Mouse (Mus musculus) urinary bladder, postnatal 0 days (tissue): ENCODE results near the gene Sh3d21. TPM values are rescaled to one million over a fixed set of nuclear protein-coding genes. Genes with fewer than 3 reads are reported as not detected.

Experiments used
- polyA plus RNA-seq: library from polyadenylated mRNA; unstranded; fragments of >200 nt; fragmentation: Nextera tagmentation; extraction: Ambion mirVana; gene quantifications from 2 replicates; pipeline ENCODE4 v1.2.1, GENCODE M21; 2015

Sh3d21 gene
- 8.4 and 12.0 TPM in 2 replicates for polyA plus RNA-seq

GRCm38 (mm10) chr4:126163067-126163659 is at the start of gene Sh3d21:
Gene Sh3d21, minus strand, starts transcription at chr4:126163491.

DNA sequence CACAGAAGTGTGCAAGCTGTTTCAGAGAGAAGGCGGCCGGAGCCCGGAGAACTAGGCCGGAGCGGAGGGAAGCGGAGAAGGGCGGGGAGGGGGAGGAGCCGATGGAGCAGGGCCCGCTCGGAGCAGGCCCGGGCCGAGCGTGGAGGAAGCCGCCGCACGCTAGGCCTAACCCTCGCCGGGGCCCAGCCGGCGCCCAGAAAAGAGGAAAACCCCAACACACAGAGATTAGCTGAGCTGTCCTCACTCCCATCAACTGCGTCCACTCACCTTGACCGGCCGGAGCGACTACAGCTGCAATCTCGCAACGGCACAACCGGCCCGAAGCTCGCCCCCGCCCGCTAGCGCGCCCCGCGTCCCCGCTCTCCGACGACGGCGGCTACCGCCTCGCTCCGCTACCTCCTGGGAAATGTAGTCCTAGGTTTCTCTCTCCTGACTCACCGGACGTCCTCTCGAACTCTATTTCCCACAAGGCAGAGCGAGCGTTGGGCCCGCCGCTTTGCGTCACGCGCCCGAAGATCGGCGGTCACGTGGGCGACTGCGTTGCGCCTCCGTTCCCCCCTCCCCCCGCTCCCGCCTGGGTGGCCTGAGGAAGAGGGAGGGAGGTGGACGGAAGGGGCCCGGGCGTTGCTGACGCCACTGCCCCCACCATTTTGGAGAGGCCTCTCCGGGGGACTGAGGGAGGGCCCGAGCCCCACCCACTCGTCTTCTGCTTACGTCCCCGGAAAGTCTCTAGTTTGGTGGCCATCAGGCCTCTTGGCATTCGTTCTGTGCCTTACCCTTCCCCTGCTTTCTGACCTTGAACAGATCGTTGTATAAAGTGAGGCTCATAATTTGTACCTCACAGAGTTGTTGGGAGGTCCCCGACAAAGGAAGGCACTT is 39.3 kb upstream of the Sh3d21 start, which contains the start of gene Thrap3:
Gene Thrap3 (minus strand): TSS at position 458 of the 879 bp plus-strand sequence.

DNA sequence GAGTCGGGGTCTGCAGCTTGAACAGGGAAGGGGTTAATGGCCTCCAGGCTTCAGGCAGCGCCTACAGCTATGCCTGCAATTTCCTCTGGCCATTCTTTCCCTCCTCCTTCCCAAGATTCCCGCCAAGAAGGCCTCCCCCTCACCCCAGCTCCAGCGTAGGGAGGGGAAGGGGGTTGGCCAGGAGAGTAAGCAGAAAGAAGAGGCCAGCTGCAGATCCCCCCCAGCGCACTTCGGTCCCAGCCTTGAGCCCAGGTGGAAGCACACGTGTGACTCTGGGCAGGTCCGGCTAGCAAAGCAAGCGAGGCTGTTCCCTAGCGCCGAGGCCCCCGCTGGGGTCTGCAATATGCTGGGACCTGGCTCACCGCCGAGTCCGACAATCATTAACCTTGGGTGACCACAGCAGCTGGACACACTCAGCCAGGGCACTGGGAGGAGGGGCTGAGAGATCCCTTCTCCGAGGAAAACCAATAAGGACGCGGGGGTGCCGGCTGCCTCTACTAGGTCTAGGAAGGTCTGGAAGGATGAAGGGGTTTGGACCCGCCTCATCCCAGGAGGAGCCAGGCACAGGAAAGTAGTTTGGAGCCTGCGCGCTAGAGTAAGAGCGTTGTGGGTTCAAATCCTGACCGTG is 15.6 kb downstream of the Sh3d21 start, which contains the start of gene Eva1b:
Gene Eva1b (plus strand): TSS at position 212 of the 628 bp plus-strand sequence.

DNA sequence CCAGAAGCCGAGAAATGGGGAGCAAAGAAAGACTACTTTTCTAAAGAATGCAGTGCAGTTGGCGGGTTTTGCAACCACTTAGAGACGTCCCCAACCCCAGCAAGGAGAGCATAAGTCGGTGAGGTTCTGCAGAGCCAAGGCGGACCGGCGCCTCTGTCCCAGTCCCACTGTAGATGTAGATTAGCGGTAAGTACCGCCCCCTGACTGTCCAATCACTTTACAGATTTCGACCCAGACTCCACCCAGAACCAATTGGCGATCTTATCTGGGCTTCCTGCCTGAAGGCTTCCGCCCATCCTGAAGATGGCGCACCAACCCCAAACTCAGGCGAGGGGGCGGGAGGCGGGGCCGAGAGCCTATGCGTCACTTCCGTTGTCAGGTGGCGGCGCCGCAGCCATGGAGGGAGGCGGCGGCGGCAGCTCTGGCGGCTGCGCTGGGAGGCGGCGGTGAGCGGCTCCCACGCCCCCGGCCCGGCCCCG is 59.7 kb downstream of the Sh3d21 start, which contains the start of gene Stk40:
Gene Stk40 (plus strand): TSS at position 368 of the 479 bp plus-strand sequence.

Other genes with a start within 250 kb of the Sh3d21 start
- gene Csf3r, start 138.9 kb downstream of the Sh3d21 start, polyA plus RNA-seq = 0.43 and 3.8 TPM in 2 replicates
- 83.3 and 95.8 TPM in 2 replicates for gene Mrps15, start 116.6 kb downstream of the Sh3d21 start, polyA plus RNA-seq
- gene Oscp1, start 104.9 kb downstream of the Sh3d21 start, polyA plus RNA-seq = 5.0 and 6.0 TPM in 2 replicates
- gene Lsm10, start 66.9 kb downstream of the Sh3d21 start, polyA plus RNA-seq = 47.5 and 48.7 TPM in 2 replicates
- gene Stk40, start 59.5 kb downstream of the Sh3d21 start, polyA plus RNA-seq = 33.5 and 41.6 TPM in 2 replicates
- 58.3 and 65.5 TPM in 2 replicates for gene Eva1b, start 15.7 kb downstream of the Sh3d21 start, polyA plus RNA-seq
- gene Thrap3, start 39.3 kb upstream of the Sh3d21 start, polyA plus RNA-seq = 91.8 and 105 TPM in 2 replicates
- gene Map7d1, start 92.9 kb upstream of the Sh3d21 start, polyA plus RNA-seq = 26.5 and 29.6 TPM in 2 replicates
- gene Trappc3, start 98.8 kb upstream of the Sh3d21 start, polyA plus RNA-seq = 79.0 and 81.2 TPM in 2 replicates
- 13.7 and 23.0 TPM in 2 replicates for gene Col8a2, start 123.3 kb upstream of the Sh3d21 start, polyA plus RNA-seq
- gene Adprhl2, start 158.2 kb upstream of the Sh3d21 start, polyA plus RNA-seq = 40.0 and 41.0 TPM in 2 replicates
- gene Tekt2, start 162.2 kb upstream of the Sh3d21 start, polyA plus RNA-seq = 10.3 and 11.3 TPM in 2 replicates